Mouse (Mus musculus): ENCODE data around the gene Ajm1. TPM values are rescaled to one million over a fixed set of nuclear protein-coding genes. Genes with fewer than 3 reads are reported as not detected.

Gene Ajm1
- total and polyA plus RNA-seq, 2 experiments from 2014 or later: 22.1 to 30.9 TPM

DNA sequence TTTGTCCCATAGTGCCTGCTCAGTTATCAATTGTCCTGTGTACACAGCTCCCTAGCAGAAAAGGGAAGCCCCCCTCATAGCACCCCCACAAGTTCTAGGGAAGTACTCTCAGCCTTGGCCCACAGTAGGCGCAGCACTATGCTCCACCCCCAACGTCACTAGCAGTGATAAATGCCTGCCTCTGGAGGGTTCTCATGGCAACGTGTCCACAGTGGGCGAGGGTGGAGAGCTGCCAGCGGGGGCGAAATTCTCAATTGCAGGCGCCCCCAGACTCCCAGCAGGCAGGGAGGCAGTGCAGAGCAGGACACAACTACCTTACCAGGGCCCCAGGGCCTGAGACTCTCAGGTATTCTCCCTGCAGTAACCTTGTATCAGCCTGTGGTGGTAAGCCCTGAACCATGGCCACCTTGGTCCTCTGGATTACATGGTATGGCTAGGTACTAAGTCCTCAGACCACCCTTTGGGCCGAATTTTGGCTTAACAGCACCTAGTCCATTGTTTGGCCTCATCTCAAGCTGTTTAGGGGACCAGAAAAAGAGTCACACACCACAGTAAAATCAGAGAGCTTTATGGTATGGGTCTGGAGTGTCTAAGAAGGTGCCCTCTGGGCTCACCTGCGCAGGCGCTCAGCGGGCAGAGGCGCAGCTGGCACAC, 1.0 kb upstream of the Ajm1 start:
- peak overlapping the region; percentile 9; the same call in 1 of the 2 replicates for H3K4me2 ChIP-seq (ENCODE audit: low read depth, low read length, poor library complexity, severe bottlenecking)

DNA sequence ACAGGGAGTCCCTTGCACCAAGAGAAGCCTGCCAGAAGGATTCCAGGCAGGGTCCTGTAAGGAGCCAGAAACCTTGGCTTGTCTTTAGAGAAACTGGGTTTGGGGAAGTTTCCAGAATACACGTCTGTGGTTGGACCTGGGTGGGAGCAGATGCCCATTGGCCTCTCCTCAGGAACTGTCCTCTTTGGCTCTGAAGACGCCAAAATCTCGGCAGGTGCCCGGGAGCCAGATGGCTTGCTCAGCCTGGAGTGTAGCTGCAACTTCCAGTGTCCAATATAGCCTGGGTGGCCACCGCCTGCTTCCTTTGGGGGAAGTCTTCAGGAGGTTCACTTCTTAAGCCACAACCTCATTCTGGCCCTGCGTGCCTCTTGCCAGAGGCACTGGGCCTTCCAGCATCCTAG, 344 bp upstream of the Ajm1 start:
- peak; percentile 1; the same call in 1 of the 2 replicates for ATAC-seq (ENCODE audit: low FRiP score)

More for the DNA sequence above, 1.0 kb upstream of the Ajm1 start:
- H3K4me3 ChIP-seq (ENCODE audit: low read depth, low read length): no peak overlapping the region
- peaks cover 51% of the 10 kb centered on the region for H3K36me3 ChIP-seq (ENCODE audit: insufficient read depth, low read length)
- peaks cover 31% of the 10 kb centered on the region for H3K27me3 ChIP-seq (ENCODE audit: insufficient read depth, low read length)
- peak; percentile 19; the same call in 1 of the 2 replicates for TF ChIP-seq CTCF (IDR thresholded peaks at IDR 0.05)
- peaks cover 22% of the 10 kb centered on the region for H3K4me1 ChIP-seq (ENCODE audit: insufficient read depth, low read length)
- WGBS: 48% methylated on average over 12 of the region's 12 CpGs
- peak overlapping the region; percentile 33; the same call in 1 of the 2 replicates for H3K9ac ChIP-seq (replicated peaks; ENCODE audit: low read length, poor library complexity, severe bottlenecking)
- DNase-seq (ENCODE audit: low spot score) (peak; percentile 87), ATAC-seq (ENCODE audit: low FRiP score) (peak; percentile 31; the same call in 1 of the 2 replicates)
- H3K27ac ChIP-seq (ENCODE audit: low read depth, low read length): peak overlapping the region; percentile 26; the same call in 1 of the 2 replicates
- no peaks in the 10 kb centered on the region for H3K9me3 ChIP-seq (ENCODE audit: low read length)

DNA sequence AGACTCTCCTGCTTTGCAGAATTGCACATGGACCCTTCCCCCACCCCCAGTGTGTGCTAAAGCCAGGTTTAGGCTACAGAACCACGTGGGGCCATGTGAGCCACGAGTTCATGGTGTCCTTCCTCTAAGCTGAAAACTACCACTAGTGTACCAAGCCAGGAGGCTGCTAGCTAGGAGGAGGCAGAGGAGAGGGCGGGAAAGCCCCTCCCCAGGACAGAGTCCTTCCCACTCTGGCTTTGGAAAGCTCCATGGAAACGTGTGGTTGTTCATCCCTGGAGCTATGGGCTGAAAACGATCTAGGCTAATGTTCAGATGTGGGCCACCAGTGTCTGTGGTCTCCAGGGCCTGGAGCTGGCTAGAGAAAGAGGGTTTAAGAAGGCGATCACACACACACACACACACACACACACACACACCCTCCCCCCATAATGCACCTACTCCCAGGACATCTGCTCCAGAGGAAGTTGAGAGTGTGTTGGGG, 896 bp downstream of the Ajm1 start:
- ATAC-seq (ENCODE audit: low FRiP score) (no peak), DNase-seq (ENCODE audit: low spot score) (no peak)
- no peak for TF ChIP-seq CTCF (IDR thresholded peaks at IDR 0.05)
- H3K9me3 ChIP-seq (ENCODE audit: low read length): no peaks in the 10 kb centered on the region
- peaks cover 38% of the 10 kb centered on the region for H3K27me3 ChIP-seq (ENCODE audit: insufficient read depth, low read length)
- H3K4me2 ChIP-seq (ENCODE audit: low read depth, low read length, poor library complexity, severe bottlenecking): peak overlapping the region; percentile 74
- 36% methylated on average over 6 of the region's 6 CpGs for WGBS
- no peak overlapping the region for H3K27ac ChIP-seq (ENCODE audit: low read depth, low read length)
- H3K9ac ChIP-seq (replicated peaks; ENCODE audit: low read length, poor library complexity, severe bottlenecking): peak overlapping the region; percentile 44; the same call in 1 of the 2 replicates
- peaks cover 22% of the 10 kb centered on the region for H3K4me1 ChIP-seq (ENCODE audit: insufficient read depth, low read length)
- H3K4me3 ChIP-seq (ENCODE audit: low read depth, low read length): peak overlapping the region; percentile 50
- peaks cover 57% of the 10 kb centered on the region for H3K36me3 ChIP-seq (ENCODE audit: insufficient read depth, low read length)

More for the DNA sequence above, 344 bp upstream of the Ajm1 start:
- H3K27me3 ChIP-seq (ENCODE audit: insufficient read depth, low read length): peaks cover 38% of the 10 kb centered on the region
- WGBS: 40% methylated on average over 6 of the region's 6 CpGs
- peak overlapping the region; percentile 50; the same call in 1 of the 2 replicates for H3K4me3 ChIP-seq (ENCODE audit: low read depth, low read length)
- H3K36me3 ChIP-seq (ENCODE audit: insufficient read depth, low read length): peaks cover 56% of the 10 kb centered on the region
- peaks cover 22% of the 10 kb centered on the region for H3K4me1 ChIP-seq (ENCODE audit: insufficient read depth, low read length)
- no peaks in the 10 kb centered on the region for H3K9me3 ChIP-seq (ENCODE audit: low read length)
- peak overlapping the region; percentile 43; the same call in 1 of the 2 replicates for H3K27ac ChIP-seq (ENCODE audit: low read depth, low read length)
- no peak overlapping the region for H3K9ac ChIP-seq (replicated peaks; ENCODE audit: low read length, poor library complexity, severe bottlenecking)
- no peak for TF ChIP-seq CTCF (IDR thresholded peaks at IDR 0.05)
- peak overlapping the region; percentile 74; the same call in 1 of the 2 replicates for H3K4me2 ChIP-seq (ENCODE audit: low read depth, low read length, poor library complexity, severe bottlenecking)
- peak; percentile 56 for DNase-seq (ENCODE audit: low spot score)

DNA sequence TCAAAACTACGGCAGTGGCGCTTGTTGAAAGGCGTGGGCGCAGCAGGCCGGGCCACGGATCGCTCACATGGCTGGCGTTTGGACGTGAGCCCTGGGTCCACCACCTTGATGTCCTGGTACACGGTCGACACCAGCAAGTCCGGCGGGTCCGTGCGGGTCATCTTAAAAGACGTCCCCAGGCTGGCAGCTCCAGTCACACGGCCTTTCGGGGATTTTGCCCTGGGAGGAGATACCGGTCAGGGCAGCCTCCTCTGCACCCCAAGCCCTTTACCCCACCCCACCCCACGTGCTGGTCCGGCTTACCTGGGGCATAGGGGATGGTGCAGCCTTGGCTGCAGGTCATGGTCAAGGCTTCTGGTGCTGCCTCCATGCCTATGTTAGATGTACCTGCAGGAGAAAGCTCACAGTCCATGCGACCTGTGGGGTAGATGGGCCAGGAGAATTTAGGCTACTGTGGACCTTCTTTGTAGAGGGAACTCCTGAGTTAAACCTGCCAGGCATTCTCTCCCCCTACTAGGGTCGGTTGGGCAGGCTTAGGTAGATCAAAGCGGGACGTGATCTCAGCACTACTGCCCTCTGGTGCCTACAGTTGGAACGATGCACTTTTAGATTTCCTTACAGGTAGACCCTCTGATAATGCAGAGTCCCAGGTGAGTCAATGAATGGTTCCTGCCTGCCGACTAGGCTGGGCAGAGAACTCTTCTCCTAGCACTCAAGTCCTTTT, 1.7 kb downstream of the Ajm1 start:
- H3K36me3 ChIP-seq (ENCODE audit: insufficient read depth, low read length): peaks cover 50% of the 10 kb centered on the region
- peaks cover 38% of the 10 kb centered on the region for H3K27me3 ChIP-seq (ENCODE audit: insufficient read depth, low read length)
- peak overlapping the region; percentile 74 for H3K4me2 ChIP-seq (ENCODE audit: low read depth, low read length, poor library complexity, severe bottlenecking)
- DNase-seq (ENCODE audit: low spot score) (peak; percentile 72), ATAC-seq (ENCODE audit: low FRiP score) (no peak)
- H3K27ac ChIP-seq (ENCODE audit: low read depth, low read length): no peak overlapping the region
- H3K4me1 ChIP-seq (ENCODE audit: insufficient read depth, low read length): peaks cover 26% of the 10 kb centered on the region
- WGBS: 14% methylated on average over 27 of the region's 27 CpGs
- H3K4me3 ChIP-seq (ENCODE audit: low read depth, low read length): peak overlapping the region; percentile 50; the same call in 1 of the 2 replicates
- H3K9ac ChIP-seq (replicated peaks; ENCODE audit: low read length, poor library complexity, severe bottlenecking): 0 out of 2 replicates have a peak overlapping the region, but pooled peaks have one; percentile 4
- H3K9me3 ChIP-seq (ENCODE audit: low read length): no peaks in the 10 kb centered on the region
- TF ChIP-seq CTCF (IDR thresholded peaks at IDR 0.05): peak; percentile 76

DNA sequence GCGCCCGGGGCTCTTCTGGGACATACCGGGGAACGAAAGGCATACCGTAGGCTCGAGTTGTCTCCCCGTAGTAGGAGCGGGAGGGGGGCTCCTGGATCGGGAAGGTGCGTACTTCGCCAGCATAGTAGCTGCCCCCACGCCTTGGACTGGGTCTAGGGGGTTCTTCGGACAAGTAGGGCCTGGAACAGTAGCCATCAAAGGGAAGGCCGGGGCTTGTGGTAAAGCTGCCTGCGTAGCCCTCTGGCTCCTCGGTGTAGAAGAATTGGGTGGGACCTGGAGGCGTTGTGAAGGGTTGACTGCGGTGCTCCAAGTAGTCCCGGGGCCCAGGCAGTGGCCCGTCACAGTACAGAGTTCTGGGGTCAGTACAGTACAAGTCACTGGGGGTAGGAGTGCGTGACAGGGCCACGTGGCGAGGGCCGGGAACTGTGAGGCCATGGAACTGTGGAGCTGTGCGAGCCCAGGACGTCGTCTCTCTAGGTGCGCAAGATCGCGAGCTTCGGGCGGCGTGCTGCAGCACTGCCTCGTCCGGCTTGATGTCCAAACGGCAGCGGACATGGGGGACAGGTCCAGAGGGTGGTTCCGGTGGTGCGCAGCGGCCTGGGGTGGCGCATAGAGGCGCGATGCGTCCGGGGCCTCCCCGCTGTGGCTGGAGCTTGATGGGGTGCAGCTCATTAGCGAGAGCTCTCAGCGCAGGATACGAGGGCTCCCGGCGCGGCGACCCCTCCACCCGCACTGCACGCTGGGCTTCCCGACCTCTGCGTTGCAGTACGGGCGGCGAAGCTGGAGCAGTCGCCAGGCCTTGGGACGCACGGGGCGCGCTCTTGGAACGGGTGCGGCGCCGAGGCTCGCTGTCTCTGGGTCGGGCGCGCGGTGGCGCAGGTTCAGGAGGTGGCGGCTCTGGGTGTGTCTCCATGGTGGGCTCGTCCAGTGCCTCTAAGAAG, 2.5 kb downstream of the Ajm1 start:
- no peaks in the 10 kb centered on the region for H3K9me3 ChIP-seq (ENCODE audit: low read length)
- peaks cover 38% of the 10 kb centered on the region for H3K27me3 ChIP-seq (ENCODE audit: insufficient read depth, low read length)
- no peak overlapping the region for H3K9ac ChIP-seq (replicated peaks; ENCODE audit: low read length, poor library complexity, severe bottlenecking)
- peak overlapping the region; percentile 74; the same call in 1 of the 2 replicates for H3K4me2 ChIP-seq (ENCODE audit: low read depth, low read length, poor library complexity, severe bottlenecking)
- H3K4me1 ChIP-seq (ENCODE audit: insufficient read depth, low read length): peaks cover 26% of the 10 kb centered on the region
- TF ChIP-seq CTCF (IDR thresholded peaks at IDR 0.05): no peak
- peaks cover 43% of the 10 kb centered on the region for H3K36me3 ChIP-seq (ENCODE audit: insufficient read depth, low read length)
- DNase-seq (ENCODE audit: low spot score): no peak
- WGBS: 21% methylated on average over 76 of the region's 77 CpGs
- no peak overlapping the region for H3K27ac ChIP-seq (ENCODE audit: low read depth, low read length)
- peak overlapping the region; percentile 12 for H3K4me3 ChIP-seq (ENCODE audit: low read depth, low read length)
- no peak for ATAC-seq (ENCODE audit: low FRiP score)

Measured in midbrain, postnatal 0 days (tissue).